8 mouse cellular contexts compared by ENCODE assay signal in the genomic region with DNA sequence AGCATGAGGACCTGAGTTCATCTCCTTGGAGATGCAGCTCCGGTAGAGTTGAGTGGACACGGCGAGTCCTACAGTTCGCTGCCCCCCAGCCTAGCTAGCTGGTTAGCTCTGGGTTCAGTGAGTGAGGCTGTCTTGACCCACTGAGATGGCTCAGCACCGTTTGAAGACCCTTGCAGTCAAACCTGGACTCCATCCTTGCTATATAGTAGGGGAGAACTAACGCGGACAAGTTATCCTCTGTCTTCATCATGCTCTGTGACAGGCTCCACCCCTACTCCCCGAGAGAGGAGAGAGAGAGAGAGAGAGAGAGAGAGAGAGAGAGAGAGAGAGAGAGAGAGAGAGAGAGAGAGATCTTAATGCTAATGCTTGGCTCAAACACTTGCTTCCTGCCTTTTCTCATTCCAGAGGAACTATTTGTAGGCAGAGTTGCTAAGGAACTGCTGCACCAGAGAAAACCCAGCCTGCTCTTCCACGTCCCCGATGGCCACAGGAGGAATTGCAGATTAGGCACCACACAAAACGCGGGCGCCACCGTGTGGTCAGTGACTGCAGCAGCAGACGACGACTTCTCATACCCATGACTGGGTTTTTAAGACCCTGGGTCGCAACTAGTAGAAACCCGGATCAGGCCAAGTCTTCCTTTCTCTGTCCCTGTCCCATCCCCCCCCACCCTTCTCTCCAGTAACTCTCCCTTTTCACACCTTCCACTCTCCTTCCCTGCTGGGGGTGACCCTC. TPM values are rescaled to one million over a fixed set of nuclear protein-coding genes. Genes with fewer than 3 reads are reported as not detected.
DNase-seq lines count a peak whose midpoint lies in the region; ATAC-seq lines count a peak whose summit lies in the region.

No protein-coding gene starts in this region.

- no peak overlapping the region for H3K4me3 ChIP-seq in midbrain, embryonic 13.5 days (replicated peaks)

- H3K9ac ChIP-seq in midbrain, embryonic 13.5 days (replicated peaks) = no peak overlapping the region

- H3K4me2 ChIP-seq in midbrain, embryonic 13.5 days (replicated peaks) = no peak overlapping the region

- no peaks in the 10 kb centered on the region for H3K27me3 ChIP-seq in midbrain, embryonic 13.5 days

- H3K9me3 ChIP-seq in midbrain, embryonic 13.5 days = no peaks in the 10 kb centered on the region

- DNase-seq in 3134 (ENCODE audit: extremely low read depth, insufficient read length, low spot score) = peak; percentile 76
- peak; percentile 84 for DNase-seq in adrenal gland, postnatal 10 days
- peak; percentile 73 for DNase-seq in embryo, embryonic 9.5 days (ENCODE audit: extremely low spot score)
- DNase-seq in heart, adult 18-20 months = peak; percentile 80 to 91
- DNase-seq in kidney, adult 11 months = peak; percentile 63
- DNase-seq in left cerebral cortex, postnatal 36 days (ENCODE audit: low spot score in 2 of 2) = peak; percentile 62 to 65
- peak; percentile 68 for DNase-seq in spleen, adult 12 weeks (ENCODE audit: low spot score)

- no peaks in the 10 kb centered on the region for H3K4me1 ChIP-seq in midbrain, embryonic 13.5 days (replicated peaks)

- H3K36me3 ChIP-seq in midbrain, embryonic 13.5 days = no peaks in the 10 kb centered on the region

- peak; percentile 69 for ATAC-seq in midbrain, embryonic 13.5 days

- intact Hi-C loops in left cerebral cortex, postnatal 36 days (cut with DNase I) = no loop called here

- no peak overlapping the region for H3K27ac ChIP-seq in midbrain, embryonic 13.5 days

- WGBS in midbrain, embryonic 13.5 days = 36% methylated on average over 18 of the region's 18 CpGs

RNA-seq across cellular contexts. Expression of a gene that starts 12.8 kb away (rescaled TPM):
- total RNA-seq in adrenal gland, postnatal 10 days (2021) = not detected
- total RNA-seq in heart, adult 18-20 months (2021) = not detected
- not detected for total RNA-seq in left cerebral cortex, postnatal 36 days (2021)
- polyA plus RNA-seq in midbrain, embryonic 13.5 days (2015; fragmentation: Nextera tagmentation; extraction: Ambion mirVana) = 0.07 TPM in 1 of 2 replicates, not detected in the other
